Mouse (Mus musculus): ENCODE data around the gene Heca. TPM values are rescaled to one million over a fixed set of nuclear protein-coding genes. Genes with fewer than 3 reads are reported as not detected.
"Not testable (repeated sequence)": the region's sequence is repeated elsewhere in the genome, so short reads cannot be mapped to it uniquely, and the experiment has no call there.

Gene Heca
- polyA plus RNA-seq, 1 experiment = 13.0 TPM

- TF ChIP-seq CTCF (IDR thresholded peaks at IDR 0.05; ENCODE audit: extremely low read depth, insufficient read length, insufficient replicate concordance, low read depth, low read length) (no peak), POLR2A (IDR thresholded peaks at IDR 0.05; ENCODE audit: low read depth, low read length) (no peak)
- Histone ChIP-seq H3K4me3 (ENCODE audit: low read depth, low read length) (peak overlapping the region; percentile 100), H3K27me3 (ENCODE audit: control insufficient read depth, insufficient read depth, low read length) (no peaks in the 10 kb centered on the region), H3K4me1 (ENCODE audit: control insufficient read depth, insufficient read depth, insufficient read length, low read length) (peaks cover 2% of the 10 kb centered on the region; the same call in 1 of the 2 replicates), H3K27ac (ENCODE audit: insufficient read depth, low read depth, low read length) (peak overlapping the region; percentile 57), H3K36me3 (ENCODE audit: control insufficient read depth, insufficient read depth, low read length) (no peaks in the 10 kb centered on the region)
- WGBS = 1% methylated on average over 88 of the region's 110 CpGs
These were observed 526 bp downstream of the Heca start for GRCm38 (mm10) chr10:17947175-17947906.

- peak overlapping the region; percentile 100 for H3K4me3 ChIP-seq (ENCODE audit: low read depth, low read length)
- not testable (repeated sequence) for H3K36me3 ChIP-seq (ENCODE audit: control insufficient read depth, insufficient read depth, low read length); H3K4me1 ChIP-seq (ENCODE audit: control insufficient read depth, insufficient read depth, insufficient read length, low read length); H3K27ac ChIP-seq (ENCODE audit: insufficient read depth, low read depth, low read length); H3K27me3 ChIP-seq (ENCODE audit: control insufficient read depth, insufficient read depth, low read length)
- 0% methylated on average over 4 of the region's 4 CpGs for WGBS
These were observed 1.1 kb downstream of the Heca start for GRCm38 (mm10) chr10:17946799-17947174.

- H3K36me3 ChIP-seq (ENCODE audit: control insufficient read depth, insufficient read depth, low read length) = no peaks in the 10 kb centered on the region
- WGBS = 11% methylated on average over 3 of the region's 3 CpGs
- TF ChIP-seq POLR2A (IDR thresholded peaks at IDR 0.05; ENCODE audit: low read depth, low read length) (no peak), CTCF (IDR thresholded peaks at IDR 0.05; ENCODE audit: extremely low read depth, insufficient read length, insufficient replicate concordance, low read depth, low read length) (no peak)
- H3K4me3 ChIP-seq (ENCODE audit: low read depth, low read length) = no peak overlapping the region
- peaks cover 2% of the 10 kb centered on the region; the same call in 1 of the 2 replicates for H3K4me1 ChIP-seq (ENCODE audit: control insufficient read depth, insufficient read depth, insufficient read length, low read length)
- no peak overlapping the region for H3K27ac ChIP-seq (ENCODE audit: insufficient read depth, low read depth, low read length)
- no peaks in the 10 kb centered on the region for H3K27me3 ChIP-seq (ENCODE audit: control insufficient read depth, insufficient read depth, low read length)
These were observed 1.8 kb downstream of the Heca start for GRCm38 (mm10) chr10:17946046-17946445.

GRCm38 (mm10) chr10:17933622-17934021, 14.2 kb downstream of the Heca start:
- H3K27ac ChIP-seq (ENCODE audit: insufficient read depth, low read depth, low read length) = no peak overlapping the region
- no peak overlapping the region for H3K4me3 ChIP-seq (ENCODE audit: low read depth, low read length)
- TF ChIP-seq POLR2A (IDR thresholded peaks at IDR 0.05; ENCODE audit: low read depth, low read length) = no peak
- TF ChIP-seq CTCF (IDR thresholded peaks at IDR 0.05; ENCODE audit: extremely low read depth, insufficient read length, insufficient replicate concordance, low read depth, low read length) = no peak
- WGBS = 64% methylated on average over 2 of the region's 2 CpGs
- peaks cover 7% of the 10 kb centered on the region; the same call in 1 of the 2 replicates for H3K4me1 ChIP-seq (ENCODE audit: control insufficient read depth, insufficient read depth, insufficient read length, low read length)
- H3K36me3 ChIP-seq (ENCODE audit: control insufficient read depth, insufficient read depth, low read length) = no peaks in the 10 kb centered on the region
- H3K27me3 ChIP-seq (ENCODE audit: control insufficient read depth, insufficient read depth, low read length) = no peaks in the 10 kb centered on the region

- Histone ChIP-seq H3K4me1 (ENCODE audit: control insufficient read depth, insufficient read depth, insufficient read length, low read length) (peaks cover 7% of the 10 kb centered on the region; the same call in 1 of the 2 replicates), H3K4me3 (ENCODE audit: low read depth, low read length) (no peak overlapping the region), H3K27me3 (ENCODE audit: control insufficient read depth, insufficient read depth, low read length) (no peaks in the 10 kb centered on the region), H3K27ac (ENCODE audit: insufficient read depth, low read depth, low read length) (no peak overlapping the region), H3K36me3 (ENCODE audit: control insufficient read depth, insufficient read depth, low read length) (no peaks in the 10 kb centered on the region; the same call in 1 of the 2 replicates)
- WGBS = 77% methylated on average over 3 of the region's 3 CpGs
- TF ChIP-seq POLR2A (IDR thresholded peaks at IDR 0.05; ENCODE audit: low read depth, low read length) (no peak), CTCF (IDR thresholded peaks at IDR 0.05; ENCODE audit: extremely low read depth, insufficient read length, insufficient replicate concordance, low read depth, low read length) (no peak)
These were observed 15.7 kb downstream of the Heca start for GRCm38 (mm10) chr10:17932131-17932530.

GRCm38 (mm10) chr10:17931157-17931556, 16.7 kb downstream of the Heca start:
- Histone ChIP-seq H3K4me3 (ENCODE audit: low read depth, low read length) (no peak overlapping the region), H3K27ac (ENCODE audit: insufficient read depth, low read depth, low read length) (no peak overlapping the region)
- TF ChIP-seq CTCF (IDR thresholded peaks at IDR 0.05; ENCODE audit: extremely low read depth, insufficient read length, insufficient replicate concordance, low read depth, low read length) (no peak), POLR2A (IDR thresholded peaks at IDR 0.05; ENCODE audit: low read depth, low read length) (no peak)

GRCm38 (mm10) chr10:17930445-17931083, 17.3 kb downstream of the Heca start:
- Histone ChIP-seq H3K4me3 (ENCODE audit: low read depth, low read length) (no peak overlapping the region), H3K4me1 (ENCODE audit: control insufficient read depth, insufficient read depth, insufficient read length, low read length) (peaks cover 9% of the 10 kb centered on the region; the same call in 1 of the 2 replicates), H3K27ac (ENCODE audit: insufficient read depth, low read depth, low read length) (no peak overlapping the region), H3K36me3 (ENCODE audit: control insufficient read depth, insufficient read depth, low read length) (no peaks in the 10 kb centered on the region; the same call in 1 of the 2 replicates), H3K27me3 (ENCODE audit: control insufficient read depth, insufficient read depth, low read length) (no peaks in the 10 kb centered on the region)
- TF ChIP-seq POLR2A (IDR thresholded peaks at IDR 0.05; ENCODE audit: low read depth, low read length) (no peak), CTCF (IDR thresholded peaks at IDR 0.05; ENCODE audit: extremely low read depth, insufficient read length, insufficient replicate concordance, low read depth, low read length) (no peak)
- WGBS = 27% methylated on average over 6 of the region's 6 CpGs

More at GRCm38 (mm10) chr10:17931157-17931556, 16.7 kb downstream of the Heca start:
- Histone ChIP-seq H3K27me3 (ENCODE audit: control insufficient read depth, insufficient read depth, low read length) (no peaks in the 10 kb centered on the region), H3K4me1 (ENCODE audit: control insufficient read depth, insufficient read depth, insufficient read length, low read length) (peaks cover 7% of the 10 kb centered on the region; the same call in 1 of the 2 replicates), H3K36me3 (ENCODE audit: control insufficient read depth, insufficient read depth, low read length) (no peaks in the 10 kb centered on the region; the same call in 1 of the 2 replicates)
- 30% methylated on average over 1 of the region's 1 CpGs for WGBS
